23 mouse cellular contexts compared by ENCODE assay signal in the genomic region with DNA sequence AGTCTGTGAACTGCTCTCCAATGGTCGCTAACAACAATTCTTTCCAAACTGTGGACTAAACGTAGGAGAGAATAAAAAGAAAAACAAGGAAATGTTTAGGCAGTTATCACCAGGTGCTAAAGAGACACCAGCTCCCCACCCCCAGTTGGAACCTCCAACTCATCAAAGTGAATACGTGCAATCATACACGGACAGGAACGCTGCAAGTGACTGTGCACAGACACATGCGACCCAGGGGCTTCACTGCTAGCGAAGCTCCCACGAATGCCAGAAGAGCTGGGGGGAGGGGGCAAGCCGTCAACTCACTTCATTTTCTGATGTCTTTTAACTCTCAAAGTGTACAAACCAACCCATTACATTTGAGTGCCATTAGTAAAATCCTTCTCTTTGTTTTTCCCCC. TPM values are rescaled to one million over a fixed set of nuclear protein-coding genes. Genes with fewer than 3 reads are reported as not detected.
A peak's percentile ranks its signal among the peaks of the same experiment; 100 is the strongest.
DNase-seq lines count a peak whose midpoint lies in the region; TF ChIP-seq lines count a peak whose summit lies in the region.
"Had no signal": no experiment of that assay in that cellular context is flagged by ENCODE, and none has a peak within 500 bp of the region (broad histone marks: within the 10 kb centered on the region; RNA-seq: fewer than 3 reads in every experiment).

No protein-coding gene starts in this region.

- TF ChIP-seq EP300 in heart, adult 2 months (IDR thresholded peaks at IDR 0.05; ENCODE audit: insufficient read depth, low read depth, low read length), result no peak

- peak; percentile 81 for DNase-seq in heart, adult 11 months
- no peak for DNase-seq in heart, adult 2 months
- DNase-seq in thymus, adult 2 months, result peak; percentile 44
- DNase-seq in thymus, postnatal 14 days, result peak; percentile 72
- no peak for DNase-seq in layer of hippocampus, postnatal 36 days
- DNase-seq in cerebellum, postnatal 10 days, result no peak
- DNase-seq: adrenal gland, postnatal 10 days; adrenal gland, postnatal 36 days; B cell, adult 2 months; cerebellum, adult 18-20 months; cerebellum, adult 9-10 months; cerebellum, postnatal 25 days; gastrocnemius, postnatal 25 days had no signal

- H3K27ac ChIP-seq in heart, adult 2 months, result no peak overlapping the region
- peak overlapping the region; percentile 85 for H3K27ac ChIP-seq in thymus, adult 2 months (ENCODE audit: control insufficient read depth, insufficient read depth, low read length)
- H3K27ac ChIP-seq: embryonic facial prominence, embryonic 12.5 days; embryonic facial prominence, embryonic 15.5 days; forebrain, embryonic 12.5 days; forebrain, embryonic 15.5 days; hindbrain, embryonic 12.5 days; hindbrain, embryonic 15.5 days had no signal

- no peaks in the 10 kb centered on the region for H3K36me3 ChIP-seq in heart, adult 2 months (ENCODE audit: control insufficient read depth, insufficient read depth, low read length)
- peaks cover 24% of the 10 kb centered on the region for H3K36me3 ChIP-seq in thymus, adult 2 months (ENCODE audit: control insufficient read depth, insufficient read depth, low read length)
- H3K36me3 ChIP-seq: forebrain, embryonic 12.5 days; G1E had no signal

- no peak for TF ChIP-seq CTCF in heart, adult 2 months (IDR thresholded peaks at IDR 0.05)
- no peak for TF ChIP-seq CTCF in thymus, adult 2 months (IDR thresholded peaks at IDR 0.05; ENCODE audit: borderline replicate concordance, control insufficient read depth, extremely low read depth, insufficient read depth, low read length, poor library complexity)

- H3K9ac ChIP-seq in heart, adult 2 months (ENCODE audit: low read depth, low read length), result no peak overlapping the region
- H3K9ac ChIP-seq: embryonic facial prominence, embryonic 12.5 days; embryonic facial prominence, embryonic 15.5 days; forebrain, embryonic 12.5 days; forebrain, embryonic 15.5 days; hindbrain, embryonic 12.5 days; hindbrain, embryonic 15.5 days had no signal

- 85% methylated on average over 9 of the region's 9 CpGs for WGBS in heart, adult 2 months
- WGBS in thymus, adult 2 months, result 65% methylated on average over 9 of the region's 9 CpGs

- H3K27me3 ChIP-seq in heart, adult 2 months (ENCODE audit: control insufficient read depth, insufficient read depth, low read length), result no peaks in the 10 kb centered on the region
- H3K27me3 ChIP-seq in thymus, adult 2 months (ENCODE audit: control insufficient read depth, insufficient read depth, low read length), result no peaks in the 10 kb centered on the region
- H3K27me3 ChIP-seq: CH12.LX; embryonic facial prominence, embryonic 12.5 days; embryonic facial prominence, embryonic 15.5 days; forebrain, embryonic 12.5 days; forebrain, embryonic 15.5 days; hindbrain, embryonic 12.5 days; Patski had no signal

- intact Hi-C loops in heart, adult 2 months (cut with DNase I), result no loop called here

- no peaks in the 10 kb centered on the region for H3K4me1 ChIP-seq in heart, adult 2 months (ENCODE audit: control insufficient read depth, insufficient read depth, low read length)
- H3K4me1 ChIP-seq in thymus, adult 2 months (replicated peaks; ENCODE audit: control insufficient read depth, insufficient read depth, low read length), result peaks cover 33% of the 10 kb centered on the region
- H3K4me1 ChIP-seq: embryonic facial prominence, embryonic 12.5 days; embryonic facial prominence, embryonic 15.5 days; hindbrain, embryonic 15.5 days had no signal

- H3K79me2 ChIP-seq in heart, adult 2 months (replicated peaks; ENCODE audit: control insufficient read depth, insufficient read depth, low read length), result no peaks in the 10 kb centered on the region

- TF ChIP-seq POLR2A in heart, adult 2 months (IDR thresholded peaks at IDR 0.05; ENCODE audit: insufficient read depth, low read depth, low read length), result no peak
- TF ChIP-seq POLR2A in thymus, adult 2 months (IDR thresholded peaks at IDR 0.05; ENCODE audit: control insufficient read depth, extremely low read depth, insufficient read depth, low read length, poor library complexity), result no peak

- H3K4me3 ChIP-seq in heart, adult 2 months, result no peak overlapping the region
- H3K4me3 ChIP-seq in thymus, adult 2 months (ENCODE audit: control insufficient read depth, insufficient read depth, low read length), result no peak overlapping the region
- H3K4me3 ChIP-seq: embryonic facial prominence, embryonic 12.5 days; embryonic facial prominence, embryonic 15.5 days; forebrain, embryonic 12.5 days; forebrain, embryonic 15.5 days; hindbrain, embryonic 12.5 days; hindbrain, embryonic 15.5 days had no signal

RNA-seq across cellular contexts. Expression of gene Eif4e3, which starts 30.4 kb away (rescaled TPM):
- total RNA-seq in heart, adult 2 months (2021), result 10 to 100 TPM; 36.6 to 45.8 TPM
- polyA plus RNA-seq in heart, adult 2 months (2012; rRNA removed), result 24.2 and 43.5 TPM in 2 replicates
- 30.4 and 34.4 TPM in 2 replicates for polyA plus RNA-seq in thymus, adult 2 months (2012; rRNA removed)
- total RNA-seq in layer of hippocampus, postnatal 36 days (2021), result 10 to 100 TPM; 23.5 to 25.5 TPM
- total RNA-seq: G1E had no signal
- polyA plus RNA-seq: G1E had no signal

RNA-seq across cellular contexts. Expression of gene Gm20696, which starts 30.5 kb away (rescaled TPM):
- 1 to 10 TPM; 1.4 to 1.7 TPM for total RNA-seq in heart, adult 2 months (2021)
- polyA plus RNA-seq in heart, adult 2 months (2012; rRNA removed), result 0.61 and 0.85 TPM in 2 replicates
- 2.7 and 3.3 TPM in 2 replicates for polyA plus RNA-seq in thymus, adult 2 months (2012; rRNA removed)
- 10 to 100 TPM in 1 of 2 experiments, 1 to 10 TPM in 1; 4.9 to 10.1 TPM for total RNA-seq in layer of hippocampus, postnatal 36 days (2021)
- polyA plus RNA-seq: G1E had no signal

RNA-seq across cellular contexts. Expression of gene Gpr27, which starts 56.4 kb away (rescaled TPM):
- total RNA-seq in heart, adult 2 months (2021), result 1 to 10 TPM; 6.3 to 6.8 TPM
- 5.7 and 5.8 TPM in 2 replicates for polyA plus RNA-seq in heart, adult 2 months (2012; rRNA removed)
- polyA plus RNA-seq in thymus, adult 2 months (2012; rRNA removed), result 2.1 and 2.6 TPM in 2 replicates
- total RNA-seq in layer of hippocampus, postnatal 36 days (2021), result 10 to 100 TPM; 61.0 to 64.1 TPM
- total RNA-seq: CH12.LX; common myeloid progenitor, adult 5-6 weeks had no signal
- polyA plus RNA-seq: G1E had no signal

Comparison
In these comparisons a context has a peak if more than half of its experiments do, and no peak if none do; other contexts are left out.
1. DNase-seq: peak in heart, adult 11 months (single experiment), thymus, adult 2 months (single experiment) and thymus, postnatal 14 days (single experiment); none in heart, adult 2 months (0 of 2), layer of hippocampus, postnatal 36 days (0 of 2) and cerebellum, postnatal 10 days (0 of 2).
2. RNA of gene Gpr27, which starts 56.4 kb away (total RNA-seq): 61.0 to 64.1 TPM in layer of hippocampus, postnatal 36 days; 6.3 to 6.8 TPM in heart, adult 2 months; every median in the first group is over 4 times any median in the second.